Mouse (Mus musculus) cerebellum, adult 18-20 months (tissue): ENCODE data around the gene Fbxl17.
A peak's percentile ranks its signal among the peaks of the same experiment; 100 is the strongest.

Experiments
- DNase-seq, 2 experiments: peaks; one replicate each; pipeline ENCODE4 v3.0.0; 2021

Fbxl17 gene

DNA sequence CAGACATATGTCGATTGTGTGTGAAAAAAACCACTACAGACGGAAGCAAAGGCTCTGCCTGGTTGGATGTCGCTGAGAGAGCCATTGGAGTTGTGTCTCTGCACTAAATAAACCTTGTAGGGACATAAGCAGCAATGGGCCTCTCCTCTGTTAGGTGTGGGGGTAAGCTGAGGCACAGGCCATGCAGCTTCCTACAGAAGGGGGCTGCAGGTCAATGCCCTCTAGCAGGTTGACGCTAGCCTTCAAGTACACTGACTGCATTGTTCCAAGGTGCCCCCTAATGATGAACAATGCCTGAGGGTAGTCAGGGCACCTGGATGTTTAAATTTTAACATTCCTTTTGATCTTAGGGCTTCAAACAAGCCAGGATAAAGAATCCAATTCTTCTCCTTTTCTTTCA is 291.5 kb downstream of the Fbxl17 start:
- no peak for DNase-seq

DNA sequence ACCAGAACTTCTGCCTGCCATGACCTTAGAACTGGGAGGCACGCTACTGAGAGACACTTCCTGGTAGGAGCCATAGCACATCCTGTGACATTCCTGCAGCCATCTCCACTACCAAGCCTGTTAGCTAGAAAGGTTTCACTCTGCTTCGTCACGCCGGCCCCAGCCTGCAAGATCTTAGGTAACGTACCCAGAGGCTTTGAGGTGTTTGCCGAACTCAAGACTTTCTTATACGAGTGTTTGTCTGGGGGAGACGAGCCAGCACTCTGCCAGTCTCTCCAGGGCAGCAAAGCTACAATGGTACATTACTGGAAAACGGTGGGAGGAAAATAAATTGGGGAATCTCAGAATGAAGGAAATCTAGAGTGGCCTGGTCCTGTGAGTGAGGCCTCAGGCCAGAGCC is 292.1 kb downstream of the Fbxl17 start:
- no peak for DNase-seq

DNA sequence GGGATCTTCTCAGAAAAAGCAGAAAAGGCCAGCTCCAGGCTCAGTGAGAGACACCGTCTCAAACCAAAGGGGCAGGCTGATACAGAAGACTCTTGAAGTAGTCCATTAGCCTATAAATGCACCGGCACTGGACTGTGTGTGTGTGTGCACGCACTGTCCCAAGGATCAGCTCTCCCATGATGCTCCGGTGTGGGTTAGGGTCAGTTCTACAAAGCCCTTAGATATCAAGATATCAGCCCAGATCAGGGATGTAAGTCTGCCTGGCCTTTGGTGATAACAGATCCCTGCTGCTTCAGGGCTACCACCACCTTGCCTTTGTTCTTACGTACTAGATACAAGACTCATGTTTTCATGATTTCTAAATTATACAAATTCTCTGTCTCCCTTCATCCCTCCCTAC is 294.5 kb downstream of the Fbxl17 start:
- DNase-seq = no peak

DNA sequence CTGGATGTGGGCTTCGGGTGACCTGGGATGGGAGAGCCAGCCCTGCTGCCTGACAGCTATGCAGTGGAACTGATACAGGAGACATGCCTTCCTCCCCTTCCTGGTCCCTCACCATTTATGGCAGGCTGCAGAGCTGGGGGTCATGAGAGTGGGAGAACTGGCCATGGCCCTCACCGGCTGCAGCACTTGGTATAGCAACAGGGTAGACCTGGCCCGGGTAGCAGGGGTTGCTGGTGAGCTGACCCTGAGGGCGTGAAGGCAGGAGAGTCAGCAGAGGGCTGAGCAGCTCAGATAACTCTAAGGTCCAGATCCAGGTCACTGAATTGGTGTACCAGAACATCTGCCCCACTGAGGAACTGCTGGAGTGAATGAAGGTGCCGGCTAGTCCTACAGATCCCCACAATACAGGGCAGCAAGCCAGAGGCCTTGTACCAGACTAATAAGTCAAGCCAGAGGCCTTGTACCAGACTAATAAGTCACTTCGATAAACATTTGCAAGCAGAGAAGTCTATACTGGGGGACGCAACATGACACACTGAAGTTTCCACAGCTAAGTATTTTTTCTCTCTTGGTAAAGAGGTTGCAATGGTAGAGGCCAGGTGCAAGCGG is 296.1 kb downstream of the Fbxl17 start:
- DNase-seq = no peak

DNA sequence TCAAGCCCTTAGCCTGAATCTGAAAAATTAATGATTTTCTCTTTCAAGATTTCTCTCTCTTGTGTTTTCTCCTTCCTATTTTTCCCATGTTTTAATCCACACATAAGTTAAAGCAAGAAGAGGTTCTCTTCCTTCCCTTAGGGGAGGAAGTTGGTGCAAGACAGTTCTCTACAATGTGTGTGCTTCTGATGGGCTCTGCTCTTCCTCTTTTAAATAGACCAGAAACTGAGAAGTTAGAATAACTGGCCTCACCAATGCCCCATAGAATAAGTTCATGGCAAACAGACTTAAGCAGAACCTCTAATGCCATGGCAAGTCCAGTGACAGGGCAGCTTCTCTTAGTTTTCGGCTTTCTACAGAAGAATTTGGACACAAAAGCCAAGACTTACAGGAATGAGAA is 301.1 kb downstream of the Fbxl17 start:
- no peak for DNase-seq

DNA sequence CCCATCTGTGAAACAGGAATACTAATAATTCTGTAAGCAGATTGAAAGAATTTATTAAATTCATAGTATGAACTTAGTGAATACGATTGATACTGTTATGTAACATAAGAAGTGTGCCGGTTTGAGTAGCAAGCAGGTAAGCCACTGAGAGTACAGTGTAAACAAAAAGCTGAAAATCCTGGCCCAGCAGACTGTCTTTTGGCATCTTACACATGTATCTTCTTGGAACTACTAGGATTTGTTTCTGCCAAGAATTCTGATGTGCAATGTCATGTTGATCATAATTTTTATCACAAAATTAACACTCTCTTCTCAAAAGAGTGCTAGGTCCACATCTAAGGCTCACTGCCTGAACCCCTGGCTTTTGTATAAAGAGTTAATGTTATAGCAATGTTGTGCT is 304.3 kb downstream of the Fbxl17 start:
- DNase-seq = no peak

DNA sequence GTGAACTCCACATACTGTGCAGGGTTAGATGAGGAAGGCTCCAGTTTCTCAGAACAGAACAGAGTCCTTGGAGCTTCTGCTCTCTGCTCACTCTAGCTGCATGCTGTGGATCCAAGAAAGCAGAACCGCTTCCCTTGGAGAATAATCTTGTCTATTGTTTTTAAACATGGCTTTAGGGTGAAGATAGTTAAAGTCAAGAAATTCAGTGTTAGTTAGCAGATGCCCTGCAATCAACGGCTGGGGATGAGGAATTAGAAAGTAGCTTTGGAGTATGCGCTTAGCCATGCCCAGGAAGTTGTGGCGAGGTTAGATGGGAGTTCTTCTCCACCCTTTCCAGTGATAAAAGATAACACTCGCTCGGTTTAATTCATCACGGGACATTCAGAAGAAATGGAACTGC is 306.6 kb downstream of the Fbxl17 start:
- no peak for DNase-seq

DNA sequence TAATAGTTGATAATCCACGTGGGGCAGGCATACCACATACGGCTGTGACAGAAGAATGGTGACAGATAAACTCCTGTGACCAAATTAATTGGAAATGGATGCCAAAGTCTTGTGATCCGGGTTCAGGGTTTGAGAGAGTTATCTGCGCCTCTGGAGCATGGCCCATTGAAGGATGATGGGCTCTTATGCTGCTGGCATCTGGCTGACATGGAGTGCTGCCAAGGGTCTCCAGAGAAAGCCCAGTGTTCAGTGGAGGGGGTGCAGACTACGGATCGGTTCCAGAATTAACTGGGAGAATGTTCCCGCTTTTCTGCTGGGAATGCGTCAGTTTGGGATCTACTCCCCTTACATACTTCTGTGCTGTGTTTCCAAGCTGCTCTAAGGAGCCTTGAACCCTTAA is 308.5 kb downstream of the Fbxl17 start:
- no peak for DNase-seq

DNA sequence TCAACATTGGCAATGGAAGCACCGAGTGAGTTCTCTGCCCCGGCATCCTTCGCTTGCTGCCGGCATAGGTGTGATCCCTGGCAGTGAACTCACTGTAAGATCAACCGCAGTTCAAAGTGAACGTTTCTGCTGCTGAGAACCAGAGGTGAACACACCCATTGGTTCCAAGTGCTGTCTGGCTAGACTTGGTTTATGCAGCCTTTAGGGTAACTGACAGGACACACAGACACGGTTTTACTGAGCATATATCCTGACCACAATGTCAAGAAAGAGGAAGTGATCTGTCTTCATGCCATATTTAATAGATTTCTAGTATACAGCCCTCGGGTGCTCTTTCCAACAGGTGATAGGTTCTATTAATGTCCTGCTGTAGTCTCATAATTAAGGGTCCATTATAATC is 310.5 kb downstream of the Fbxl17 start:
- DNase-seq = no peak

DNA sequence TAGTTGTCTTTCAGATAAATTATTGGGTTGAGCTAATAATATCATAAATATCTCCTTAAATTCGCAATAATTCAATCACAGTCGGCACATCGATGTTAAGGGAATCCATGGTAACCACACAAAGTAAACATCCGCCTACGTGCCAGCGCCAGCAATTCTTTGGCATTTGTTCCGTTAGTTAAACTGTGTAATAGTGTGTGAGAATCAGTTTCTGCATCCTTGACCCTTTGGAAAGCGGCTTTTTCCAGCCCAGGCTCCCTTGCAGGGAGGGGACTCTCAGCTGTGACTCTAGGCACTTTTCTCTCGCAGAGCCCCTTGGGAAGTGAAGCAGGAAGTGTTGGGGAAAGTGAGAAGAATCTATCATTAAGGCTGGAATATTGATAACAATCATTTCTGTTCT is 314.3 kb downstream of the Fbxl17 start:
- DNase-seq = no peak

DNA sequence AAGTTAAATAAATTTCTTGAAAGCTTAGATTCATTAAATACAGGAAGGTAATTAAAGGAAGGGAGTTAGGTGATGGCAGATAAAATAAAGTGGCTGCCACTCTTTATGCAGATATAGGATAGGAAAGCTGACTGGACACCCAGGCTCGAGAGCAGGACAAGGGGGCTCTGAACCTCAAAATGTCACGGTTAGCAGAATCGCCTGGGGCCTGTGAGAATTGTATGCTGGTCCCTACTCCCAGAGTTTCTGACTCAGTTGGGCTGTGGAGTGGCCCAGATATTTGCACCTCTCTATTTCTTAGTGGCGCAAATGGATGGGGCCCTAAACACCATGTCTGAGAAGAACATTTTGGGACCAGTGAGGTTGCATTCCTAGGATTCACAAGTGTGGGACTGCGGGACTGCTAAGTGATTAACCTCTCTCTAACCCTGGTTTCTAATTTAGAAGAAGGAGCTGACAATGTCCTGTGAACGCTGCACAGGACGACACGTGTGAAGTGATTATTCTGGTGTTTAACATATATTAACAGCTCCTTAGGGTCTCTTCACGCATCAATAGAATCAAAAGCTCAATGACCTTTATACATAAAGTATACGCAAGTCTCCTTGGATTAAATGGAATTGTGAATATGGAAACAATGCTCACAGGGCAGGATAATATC is 314.8 kb downstream of the Fbxl17 start:
- no peak for DNase-seq

DNA sequence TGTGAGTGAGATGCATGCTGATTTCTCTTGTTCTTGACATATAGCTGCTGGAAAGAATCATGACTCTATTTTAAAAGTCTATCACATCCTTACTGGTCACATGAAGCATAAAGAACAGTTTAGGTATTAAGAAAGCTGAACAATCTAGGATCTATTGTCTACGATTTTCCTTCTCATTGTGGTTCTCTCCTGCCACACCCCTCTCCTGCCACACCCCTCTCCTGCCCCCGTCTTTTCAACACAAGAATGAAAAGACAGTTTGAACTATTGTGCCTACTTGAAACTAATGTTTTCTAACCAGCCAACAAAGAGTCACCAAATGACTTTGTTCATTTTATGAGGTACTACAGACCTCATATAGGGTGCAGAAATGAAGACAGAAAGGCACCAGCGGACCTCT is 316.4 kb downstream of the Fbxl17 start:
- DNase-seq = no peak

DNA sequence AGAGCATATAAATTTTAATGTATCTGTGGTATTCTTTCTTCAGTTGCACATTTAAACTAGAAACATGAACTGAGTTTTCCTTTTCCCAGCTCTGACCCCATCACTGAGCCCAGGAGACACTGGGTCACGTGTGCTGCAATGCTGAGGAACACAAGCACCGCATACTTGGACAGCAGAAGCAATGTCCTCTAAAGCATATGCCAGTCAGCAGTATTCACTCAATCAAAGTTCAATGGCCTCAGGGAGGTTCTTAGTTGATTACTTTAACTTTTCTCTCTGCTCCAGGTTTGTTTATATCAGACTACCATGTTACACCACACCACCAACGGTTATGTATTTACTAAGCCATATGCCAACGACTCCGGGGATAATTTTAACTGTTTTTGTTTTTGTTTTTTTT is 318.2 kb downstream of the Fbxl17 start:
- DNase-seq = no peak

DNA sequence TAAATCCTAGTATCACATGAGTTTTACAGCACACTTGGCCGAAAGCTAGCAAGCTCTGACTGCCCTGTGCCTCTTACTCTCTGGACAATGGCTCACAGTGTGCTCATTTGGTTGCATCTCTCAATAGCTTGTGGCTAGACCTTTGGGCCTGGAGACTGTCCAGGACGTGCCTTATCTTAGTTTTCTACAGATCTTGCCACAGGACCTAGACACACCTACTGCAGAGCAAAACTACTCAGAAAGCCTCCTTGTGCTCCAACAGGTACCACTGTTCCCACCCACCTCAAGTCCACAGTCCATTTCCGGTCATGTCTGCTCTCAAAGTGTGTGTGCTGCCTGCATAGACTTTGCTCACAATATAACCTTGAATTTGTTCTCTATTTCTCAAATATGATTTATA is 319.8 kb downstream of the Fbxl17 start:
- DNase-seq = no peak

DNA sequence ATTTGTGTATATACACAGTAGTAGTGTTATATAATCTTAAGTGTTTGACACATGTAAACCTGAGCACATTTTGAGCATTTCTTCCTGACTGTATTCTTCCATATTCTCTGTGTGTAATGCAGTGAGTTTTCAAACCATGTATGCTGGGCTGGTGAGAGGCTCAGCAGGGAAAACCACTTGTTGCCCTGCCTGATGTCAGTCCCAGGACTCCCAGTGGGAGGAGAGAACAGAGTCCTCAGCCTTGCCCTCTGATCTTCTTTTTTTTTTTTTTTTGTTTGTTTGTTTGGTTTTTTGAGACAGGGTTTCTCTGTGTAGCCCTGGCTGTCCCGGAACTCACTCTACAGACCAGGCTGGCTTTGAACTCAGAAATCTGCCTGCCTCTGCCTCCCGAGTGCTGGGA is 321.5 kb downstream of the Fbxl17 start:
- DNase-seq = no peak

DNA sequence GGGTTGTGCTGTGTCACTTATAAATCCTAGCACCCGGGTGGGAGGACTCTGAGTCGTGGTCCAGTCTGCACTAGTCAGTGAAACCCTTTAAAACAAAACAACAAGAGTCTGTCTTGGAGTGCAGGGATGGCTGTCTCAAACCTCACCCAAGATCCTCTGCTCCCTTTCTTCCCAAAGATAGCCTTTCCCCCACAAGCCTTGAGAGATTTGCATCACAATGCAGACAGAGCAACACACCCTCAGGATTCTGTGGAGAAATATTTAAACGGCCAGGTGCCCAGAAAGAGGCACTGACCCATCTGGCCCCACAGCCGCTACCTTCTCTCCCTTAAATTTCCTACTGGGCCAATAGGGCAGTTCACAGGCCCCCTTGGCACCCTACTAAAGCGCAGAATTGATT is 323.4 kb downstream of the Fbxl17 start:
- no peak for DNase-seq

DNA sequence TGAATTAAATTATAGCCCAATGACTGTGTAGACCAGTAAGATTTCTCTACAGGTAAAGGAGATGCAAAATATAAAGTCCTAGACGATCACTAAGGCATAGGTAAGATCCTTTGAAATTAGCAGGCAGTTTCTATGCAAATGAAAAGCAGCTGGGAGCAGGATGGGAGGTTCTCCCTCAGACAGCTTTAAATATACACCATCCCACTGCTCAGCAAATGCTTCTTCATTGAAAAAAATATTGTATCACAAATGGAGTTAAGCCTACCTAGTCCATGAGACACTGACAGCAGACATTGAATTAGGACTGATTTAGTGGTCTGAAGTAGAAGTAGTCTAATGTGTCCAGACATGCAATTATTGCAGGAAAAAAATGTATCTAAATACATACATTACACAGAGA is 327.1 kb downstream of the Fbxl17 start:
- DNase-seq = no peak

DNA sequence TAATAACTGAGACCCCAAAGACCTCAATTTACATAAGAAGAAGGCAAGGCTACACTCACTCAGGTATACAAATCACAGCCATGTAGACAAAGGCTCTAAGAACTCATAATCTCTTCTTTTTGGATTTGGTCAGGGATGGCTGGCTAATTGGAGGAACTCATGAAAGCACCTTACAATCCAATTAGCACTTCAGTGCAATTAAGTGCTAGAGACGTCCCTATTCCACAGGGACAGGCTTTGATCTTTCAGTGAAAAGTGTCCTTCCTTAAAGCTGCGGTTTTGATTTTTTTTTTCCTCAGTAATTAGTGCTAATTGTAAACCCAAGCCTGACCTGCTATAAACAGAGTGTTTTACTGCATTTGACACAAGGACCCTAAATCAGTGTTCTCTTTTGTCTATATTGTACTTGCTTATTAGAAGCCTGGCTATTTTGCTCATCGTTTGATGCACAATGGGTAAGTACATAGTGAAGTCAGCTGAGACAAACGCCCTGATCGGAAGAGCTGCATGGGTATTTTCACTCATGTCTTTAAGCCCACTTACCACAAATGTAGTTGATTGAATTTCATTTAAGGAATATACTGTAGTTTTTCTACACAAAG is 327.8 kb downstream of the Fbxl17 start:
- no peak for DNase-seq

DNA sequence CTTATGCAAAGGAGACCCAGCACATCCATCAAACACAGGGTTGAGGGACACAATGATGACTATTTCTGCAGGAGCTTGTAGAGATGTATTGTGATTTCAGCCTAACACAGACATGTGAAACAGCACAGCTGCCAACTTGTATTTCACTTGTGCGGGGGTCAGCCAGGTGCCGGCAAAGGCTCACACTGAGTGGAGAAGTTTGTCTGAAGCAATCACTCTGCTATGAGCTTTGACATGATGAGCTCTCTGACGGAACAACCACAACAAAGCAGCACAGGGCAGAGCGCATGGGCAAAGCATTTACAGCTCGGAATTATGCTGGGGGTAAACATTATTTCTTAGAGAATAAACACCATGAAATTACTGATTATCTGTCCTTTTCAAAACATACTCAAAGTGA is 328.6 kb downstream of the Fbxl17 start:
- no peak for DNase-seq

DNA sequence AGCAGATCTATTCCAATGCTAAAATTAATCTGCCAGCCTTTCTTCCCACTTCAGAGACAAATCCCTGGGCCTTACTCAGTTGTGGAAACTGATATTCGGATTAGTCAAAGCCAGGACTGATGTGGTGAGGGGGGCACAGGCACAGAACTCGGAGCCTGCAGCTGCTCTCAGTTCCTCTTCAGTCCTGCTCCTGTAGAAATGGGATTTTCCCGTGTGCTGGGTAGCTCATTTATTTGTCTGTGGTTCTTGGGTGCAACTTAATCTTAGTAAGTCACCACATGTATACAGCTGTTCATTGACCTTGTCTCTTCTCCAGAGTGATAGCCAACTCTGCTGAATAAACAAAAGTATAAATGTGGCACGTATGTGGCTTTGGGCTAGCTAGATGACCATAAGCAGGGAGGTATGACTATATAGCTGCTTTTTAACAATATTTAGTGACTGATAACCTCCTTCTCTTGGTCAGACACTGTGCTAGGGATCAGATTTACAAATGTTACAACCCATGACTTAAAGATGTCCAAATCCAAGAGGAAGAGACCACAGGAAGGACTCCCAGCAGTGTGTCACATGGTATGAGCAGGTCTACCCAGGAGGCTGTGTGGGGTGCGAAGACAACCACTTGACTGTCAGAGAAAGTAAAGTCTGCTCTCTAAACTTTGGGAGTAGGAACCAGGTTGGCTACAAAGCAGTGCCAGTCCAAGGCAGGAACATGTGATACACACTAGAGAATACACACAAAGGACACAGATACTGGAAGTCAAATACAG is 331.6 kb downstream of the Fbxl17 start:
- no peak for DNase-seq

DNA sequence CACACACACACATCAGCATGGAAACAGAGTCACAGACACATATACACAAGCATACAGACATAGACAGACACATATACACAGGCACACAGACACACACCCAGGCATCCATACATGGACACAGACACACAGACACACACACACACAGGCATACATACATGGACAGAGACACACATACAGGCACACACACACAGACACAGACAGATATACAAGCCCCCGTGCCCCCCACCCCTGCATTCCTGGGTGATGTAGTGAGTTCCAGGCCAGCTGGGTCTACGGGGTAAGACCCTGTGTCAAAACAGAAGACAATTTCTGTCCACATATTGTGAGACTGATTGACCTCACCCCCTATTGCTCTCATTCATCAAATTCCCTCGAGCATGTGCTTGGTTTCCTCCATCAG is 332.6 kb downstream of the Fbxl17 start:
- no peak for DNase-seq

DNA sequence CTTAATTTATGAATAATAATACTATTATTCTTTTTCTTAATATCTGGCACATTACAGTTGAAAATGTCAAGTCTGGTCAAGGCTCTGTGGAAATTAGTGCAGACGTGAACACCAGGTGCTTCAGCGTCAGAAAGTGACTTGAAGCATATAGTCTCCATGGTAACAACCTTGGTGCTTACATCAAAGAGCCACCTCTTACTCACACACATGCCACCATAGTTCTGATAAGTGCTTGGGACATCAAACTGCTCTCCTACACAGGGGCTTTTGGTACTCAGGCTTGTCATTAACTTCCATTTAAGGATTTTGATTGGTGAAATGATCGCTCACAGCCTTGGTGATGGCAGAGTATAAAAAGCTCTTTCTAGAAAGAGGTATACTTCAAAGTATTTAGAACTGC is 333.1 kb downstream of the Fbxl17 start:
- DNase-seq = no peak

DNA sequence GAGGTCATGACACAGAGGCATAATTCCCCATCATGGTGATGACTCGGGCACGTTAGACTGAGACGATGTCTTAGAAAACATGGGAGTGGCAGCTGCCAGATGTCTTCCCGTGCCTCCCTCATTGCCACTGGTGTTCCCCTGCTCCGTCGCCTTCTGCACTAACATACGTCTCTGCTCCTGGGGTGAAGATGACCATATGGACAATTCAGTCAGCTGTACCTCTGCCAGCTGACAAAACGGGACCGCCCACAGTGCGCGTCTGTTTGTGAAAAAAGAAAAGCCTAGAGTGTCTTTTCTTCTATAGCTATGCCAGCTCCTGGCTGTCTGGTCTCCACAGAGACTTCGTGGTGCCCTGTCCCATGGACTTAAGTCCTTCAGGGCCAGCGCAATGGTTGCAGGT is 334.0 kb downstream of the Fbxl17 start:
- DNase-seq = peak; percentile 73 to 74

DNA sequence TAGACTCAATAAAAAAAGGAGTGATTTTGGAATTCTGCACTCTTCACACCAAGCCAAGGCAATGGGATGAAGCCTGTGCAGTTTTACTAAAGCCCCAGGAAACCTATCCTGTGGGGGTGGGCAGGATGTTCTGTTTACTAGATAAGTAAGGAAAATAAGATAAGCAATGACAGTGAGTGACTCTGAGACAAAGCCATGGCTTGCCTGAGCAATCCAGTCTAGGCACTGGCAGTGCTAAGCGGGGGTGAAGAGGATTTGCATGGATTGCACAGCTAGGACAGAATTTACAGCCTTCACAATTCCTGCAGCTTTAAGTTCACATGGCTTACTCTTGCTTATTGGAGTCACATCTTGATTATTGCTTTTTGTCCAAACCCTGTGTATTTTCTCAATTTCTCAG is 335.5 kb downstream of the Fbxl17 start:
- no peak for DNase-seq
